Mouse (Mus musculus) T-cell, adult 2 months (primary cell): ENCODE results near the gene Mup20.
"Not testable (repeated sequence)": the region's sequence is repeated elsewhere in the genome, so short reads cannot be mapped to it uniquely, and the experiment has no call there.

ENCODE experiments used
- DNase-seq: peaks from one replicate; pipeline ENCODE4 v3.0.0; 2022; ENCODE audit warnings: low spot score

Gene Mup20

DNA sequence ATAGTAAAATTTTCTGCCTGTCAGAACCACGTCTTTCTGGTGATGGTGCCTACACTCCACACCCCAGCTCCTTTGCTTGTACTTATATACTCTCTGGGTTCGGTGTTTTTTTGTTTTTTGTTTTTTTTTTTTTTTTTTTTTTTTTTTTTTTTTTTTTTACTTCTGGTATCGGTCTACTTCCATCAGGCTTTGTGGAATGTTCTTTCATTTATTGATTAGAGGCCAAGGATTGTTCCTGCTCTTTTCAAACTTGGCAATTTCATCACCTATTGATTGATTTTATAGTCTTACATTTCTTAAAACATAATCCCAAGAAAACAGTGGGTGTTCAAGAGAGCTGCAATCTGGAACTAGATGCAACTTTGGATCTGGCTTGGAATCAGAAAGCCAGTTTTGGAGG, at the start of gene Mup20:
Mup20 (minus strand) TSS at position 101 of the 400 bp plus-strand sequence.
- DNase-seq, result not testable (repeated sequence)

DNA sequence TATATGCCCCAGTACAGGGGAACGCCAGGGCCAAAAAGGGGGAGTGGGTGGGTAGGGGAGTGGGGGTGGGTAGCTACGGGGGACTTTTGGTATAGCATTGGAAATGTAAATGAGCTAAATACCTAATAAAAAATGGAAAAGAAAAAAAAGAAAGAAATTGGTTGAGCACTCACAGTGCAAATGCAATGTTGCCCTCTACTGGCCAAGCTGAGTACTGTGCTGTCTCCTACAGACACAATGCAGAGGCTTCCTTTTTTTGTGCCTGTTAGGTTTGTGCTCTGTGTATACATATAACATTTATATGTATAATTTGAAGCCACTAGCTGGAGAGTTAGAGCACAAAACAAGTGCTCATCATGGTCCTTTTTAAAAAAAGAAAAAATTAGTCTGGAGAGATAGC, 49.4 kb upstream of the Mup20 start:
- not testable (repeated sequence) for DNase-seq

DNA sequence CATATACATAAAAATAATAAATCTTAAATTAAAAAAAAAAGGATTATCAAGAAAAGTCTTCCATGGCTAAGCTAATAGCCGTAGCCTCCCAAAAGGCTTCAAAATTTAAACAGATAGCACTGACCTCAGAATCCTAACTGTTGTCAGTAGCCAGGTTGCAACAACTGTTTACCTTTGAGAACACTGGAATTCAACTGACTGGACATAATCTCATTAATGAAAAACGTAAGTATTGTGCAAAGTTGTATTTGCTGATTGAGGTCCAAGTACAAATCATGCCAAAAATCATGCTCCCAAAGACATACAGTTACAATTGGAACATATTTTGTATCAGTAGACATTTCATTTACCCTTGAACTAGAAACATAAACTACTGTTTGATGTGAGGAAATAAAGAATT, 34.0 kb upstream of the Mup20 start:
- no peak for DNase-seq

DNA sequence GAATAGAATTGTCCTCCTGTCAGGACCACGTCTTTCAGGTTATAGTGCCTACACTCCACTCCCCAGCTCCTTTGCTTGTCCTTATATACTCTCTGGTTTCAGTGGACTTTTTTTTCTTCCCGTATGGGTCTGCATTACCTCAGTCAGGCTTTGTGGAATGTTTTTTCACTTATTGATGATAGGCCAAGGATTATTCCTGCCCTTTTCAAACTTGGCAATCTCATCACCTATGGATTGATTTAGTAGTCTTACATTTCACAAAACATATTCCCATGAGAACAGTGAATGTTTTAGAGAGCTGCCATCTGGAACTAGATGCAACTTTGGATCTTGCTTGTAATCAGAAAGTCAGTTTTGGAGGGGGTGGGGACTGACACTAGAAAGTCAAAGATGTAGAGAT, 33.3 kb upstream of the Mup20 start, which contains the start of gene Mup3:
Mup3 (minus strand) TSS at position 102 of the 400 bp plus-strand sequence.
- DNase-seq, result no peak

DNA sequence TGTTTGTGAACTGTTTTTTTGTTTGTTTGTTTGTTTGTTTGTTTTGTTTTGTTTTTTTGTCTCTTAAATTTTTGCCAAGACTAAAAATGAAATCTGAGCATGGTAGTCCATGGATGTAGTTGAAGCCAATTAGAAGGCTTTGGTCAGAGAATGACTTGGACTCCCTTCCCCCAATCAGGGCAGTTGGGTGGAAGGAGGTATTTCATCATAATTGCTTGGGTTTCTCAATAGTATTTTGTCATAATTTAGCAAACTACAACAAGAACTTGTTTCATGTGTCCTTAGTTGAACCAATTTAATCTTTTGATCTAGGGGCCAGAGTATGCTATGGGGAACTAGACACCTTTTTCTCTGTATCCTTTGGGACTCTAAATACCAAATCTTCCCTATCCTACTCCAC, 28.8 kb upstream of the Mup20 start:
- no peak for DNase-seq

DNA sequence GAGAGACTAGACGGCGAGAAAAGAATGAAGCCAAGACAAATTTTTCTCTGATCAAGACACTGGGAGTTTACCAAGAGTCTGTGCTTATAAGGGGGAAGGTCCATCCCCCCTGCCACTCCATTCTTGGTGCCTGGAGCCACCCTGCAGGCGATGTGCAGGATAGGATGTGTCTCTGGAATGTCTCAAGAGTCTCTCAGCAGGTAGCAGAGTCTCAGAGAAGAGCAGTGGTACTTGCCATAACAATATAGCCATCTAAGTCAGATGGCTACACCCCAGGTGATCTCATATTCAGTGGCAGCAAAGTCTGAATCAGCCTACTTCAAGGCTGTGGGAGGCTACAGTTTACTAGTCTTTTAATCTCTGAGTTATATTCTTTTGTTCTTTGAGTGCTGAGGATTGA, 21.2 kb upstream of the Mup20 start:
- DNase-seq, result no peak

DNA sequence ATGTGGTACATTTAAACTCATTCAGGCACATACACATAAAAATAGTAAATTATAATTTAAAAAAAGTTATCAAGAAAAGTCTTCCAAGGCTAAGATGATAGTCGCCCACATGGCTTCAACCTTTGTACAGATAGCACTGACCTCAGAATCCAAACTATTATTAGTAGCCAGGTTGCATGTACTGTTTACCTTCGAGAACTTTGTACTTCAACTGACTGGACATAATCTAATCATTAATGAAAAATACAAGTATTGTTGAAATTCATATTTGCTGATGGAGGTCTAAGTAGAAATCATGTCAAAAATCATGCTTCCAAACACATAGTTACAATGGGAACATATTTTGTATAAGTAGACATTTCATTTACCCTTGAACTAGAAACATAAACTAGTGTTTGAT, 822 bp upstream of the Mup20 start:
- not testable (repeated sequence) for DNase-seq

DNA sequence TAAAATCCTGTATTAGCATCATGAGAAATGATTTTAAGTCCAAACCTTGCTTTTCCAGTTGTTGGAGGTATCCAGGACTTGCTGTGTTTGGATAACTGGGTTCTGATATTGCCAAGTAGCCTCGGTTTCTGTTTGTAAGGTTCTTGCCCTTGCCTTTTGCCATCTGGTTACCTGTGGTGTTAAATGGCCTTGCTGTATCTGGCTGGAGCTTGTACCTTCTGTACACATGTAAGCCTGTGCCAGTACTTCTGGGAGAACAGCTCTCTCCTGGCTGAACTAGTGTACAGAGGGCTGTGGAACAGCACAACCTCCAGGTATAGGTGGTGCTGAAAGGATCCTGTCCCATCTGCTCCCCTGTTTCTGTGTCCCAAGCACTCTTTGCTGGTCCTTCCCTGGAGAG, 27.7 kb downstream of the Mup20 start:
- no peak for DNase-seq

DNA sequence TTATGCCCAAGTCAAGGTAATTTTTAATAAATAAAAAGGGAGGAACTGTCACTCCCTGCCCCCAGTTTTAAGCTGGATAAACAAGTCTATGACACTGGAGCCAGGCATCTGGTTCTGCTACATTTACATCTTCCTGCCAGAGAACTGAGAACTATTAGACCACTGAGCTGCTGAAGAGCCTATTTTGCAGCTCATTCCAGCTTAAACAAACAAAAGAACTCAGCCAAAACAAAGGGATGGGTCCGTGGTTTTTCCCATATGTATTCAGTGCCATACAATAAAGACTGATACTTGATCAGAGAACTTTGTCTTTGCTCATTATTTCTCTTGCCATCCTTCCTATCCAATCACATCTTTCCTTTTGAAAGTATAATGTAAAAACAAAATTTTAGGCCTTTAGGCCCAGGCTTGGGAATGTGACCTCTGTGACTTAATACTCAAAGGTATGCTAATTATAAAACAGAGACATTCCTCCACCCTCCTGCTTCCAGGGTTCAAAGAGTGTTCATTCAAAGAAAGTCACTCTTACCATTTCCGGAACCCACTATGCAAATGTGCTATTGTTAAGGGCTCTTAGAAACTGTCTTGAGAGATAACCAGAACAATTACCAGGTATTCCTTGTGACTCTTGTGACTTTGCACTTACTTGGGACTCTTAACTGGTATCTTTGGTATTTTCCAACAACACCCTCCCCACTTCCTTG, 29.6 kb downstream of the Mup20 start:
- DNase-seq, result no peak

DNA sequence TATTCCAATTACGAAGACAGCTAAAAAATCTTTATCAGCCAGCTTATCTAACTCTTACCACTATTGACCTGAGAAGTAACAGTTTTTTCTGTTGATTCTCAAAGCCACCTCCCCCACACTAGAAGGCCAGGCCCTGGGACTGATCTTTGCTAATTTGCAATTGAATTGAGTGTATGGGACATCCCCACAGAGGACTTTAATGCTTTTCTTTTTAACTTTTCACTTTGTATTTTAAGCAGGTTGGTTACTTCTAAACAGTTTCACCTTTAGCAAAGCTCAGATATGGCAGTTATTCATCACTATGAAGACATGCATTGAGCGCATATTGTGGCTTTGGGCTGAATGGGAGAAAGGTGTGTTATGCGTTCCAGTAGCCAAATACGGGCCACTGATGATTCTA, 30.3 kb downstream of the Mup20 start:
- DNase-seq, result no peak

DNA sequence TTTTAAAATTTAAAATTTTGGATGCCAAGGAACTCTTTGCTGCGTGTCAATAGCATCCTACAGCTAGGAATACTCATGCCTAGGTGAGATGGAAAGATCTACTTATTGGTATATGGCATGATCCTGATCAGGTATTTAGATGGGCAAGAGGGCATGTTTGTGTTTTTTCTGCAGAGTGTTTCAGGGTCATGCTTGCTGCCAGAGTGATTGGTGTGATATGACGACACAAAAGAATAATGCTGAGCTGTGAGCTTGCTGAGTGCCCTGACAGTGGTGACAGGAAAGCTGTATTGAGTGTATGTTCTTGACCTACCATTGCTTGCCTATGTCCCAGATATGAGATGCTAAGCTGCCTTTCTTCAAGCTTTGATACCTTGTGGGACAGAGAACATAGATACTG, 30.8 kb downstream of the Mup20 start:
- DNase-seq, result no peak

DNA sequence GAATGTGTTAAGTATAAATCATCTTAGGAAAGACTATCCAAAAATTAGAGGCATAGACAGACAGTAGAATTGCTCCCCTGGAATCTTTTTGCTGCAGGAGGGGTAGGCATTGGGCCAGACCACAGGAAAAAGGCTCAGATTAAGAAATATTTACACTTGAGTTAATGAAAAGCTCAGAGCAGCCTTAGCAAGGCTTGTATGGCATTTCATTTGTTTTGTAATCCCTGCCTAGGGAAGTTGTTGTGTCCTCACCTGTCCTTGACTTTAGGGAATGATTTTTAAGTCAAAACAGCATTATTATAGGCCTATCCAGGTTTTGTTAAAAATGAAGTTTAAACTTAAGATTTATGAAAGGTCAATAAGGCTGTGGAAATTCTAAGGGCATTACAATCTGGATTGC, 33.4 kb downstream of the Mup20 start:
- not testable (repeated sequence) for DNase-seq
